Comparison of ENCODE assay signal across 17 mouse cellular contexts in genomic region chr12:87175194-87175946, GRCm38 (mm10). TPM values are rescaled to one million over a fixed set of nuclear protein-coding genes. Genes with fewer than 3 reads are reported as not detected.
DNase-seq lines count a peak whose midpoint lies in the region; ATAC-seq lines count a peak whose summit lies in the region.
"Had no signal": no experiment of that assay in that cellular context is flagged by ENCODE, and none has a peak within 500 bp of the region (broad histone marks: within the 10 kb centered on the region; RNA-seq: fewer than 3 reads in every experiment).

No protein-coding gene starts in this region.

- no peak overlapping the region; the same call in 1 of the 2 replicates for H3K27ac ChIP-seq in neural tube, embryonic 15.5 days (replicated peaks)
- H3K27ac ChIP-seq in embryonic facial prominence, embryonic 10.5 days (replicated peaks) = peak overlapping the region; percentile 45
- peak overlapping the region; percentile 48; the same call in 1 of the 2 replicates for H3K27ac ChIP-seq in limb, embryonic 11.5 days (replicated peaks; ENCODE audit: low read depth, low read length)
- H3K27ac ChIP-seq: intestine, embryonic 15.5 days; liver, embryonic 14.5 days; stomach, embryonic 15.5 days had no signal

- DNase-seq in neural tube, embryonic 10.5 days (ENCODE audit: extremely low spot score, low spot score) = no peak
- peak; percentile 54 for DNase-seq in embryonic facial prominence, embryonic 10.5 days (ENCODE audit: low spot score)
- peak; percentile 44 for DNase-seq in limb, embryonic 11.5 days (ENCODE audit: low spot score)
- no peak for DNase-seq in urinary bladder, postnatal 10 days (ENCODE audit: low spot score)
- no peak for DNase-seq in kidney, adult 9 months
- DNase-seq: adrenal gland, adult 8-10 months; cerebellum, adult 11 months; forebrain, postnatal 0 days; kidney, postnatal 36 days; lung, postnatal 4 days; right cerebral cortex, postnatal 4 days; thymus, postnatal 36 days had no signal

- H3K27me3 ChIP-seq in neural tube, embryonic 15.5 days (replicated peaks) = no peaks in the 10 kb centered on the region
- no peaks in the 10 kb centered on the region for H3K27me3 ChIP-seq in embryonic facial prominence, embryonic 10.5 days (replicated peaks; ENCODE audit: low read depth, poor library complexity, severe bottlenecking)
- H3K27me3 ChIP-seq in limb, embryonic 11.5 days (ENCODE audit: control insufficient read depth, insufficient read depth, low read length) = no peaks in the 10 kb centered on the region
- H3K27me3 ChIP-seq: intestine, embryonic 15.5 days; stomach, embryonic 15.5 days had no signal

- 0 out of 2 replicates have a peak, but pooled peaks have one; percentile 24 for ATAC-seq in neural tube, embryonic 15.5 days (ENCODE audit: low FRiP score)
- ATAC-seq in limb, embryonic 11.5 days (ENCODE audit: insufficient number of reproducible peaks, low FRiP score, low TSS enrichment, low read depth) = peak; percentile 73
- ATAC-seq in megakaryocyte, adult 5-6 weeks (ENCODE audit: poor library complexity, severe bottlenecking) = no peak
- ATAC-seq: forebrain, postnatal 0 days; intestine, embryonic 15.5 days had no signal

- no peak overlapping the region for H3K9ac ChIP-seq in neural tube, embryonic 15.5 days (replicated peaks)
- no peak overlapping the region for H3K9ac ChIP-seq in limb, embryonic 11.5 days (ENCODE audit: low read length)
- H3K9ac ChIP-seq: forebrain, postnatal 0 days; intestine, embryonic 15.5 days; liver, embryonic 14.5 days; stomach, embryonic 15.5 days had no signal

- 73% methylated on average over 4 of the region's 4 CpGs for whole genome bisulfite sequencing in neural tube, embryonic 15.5 days
- WGBS in embryonic facial prominence, embryonic 10.5 days = 58% methylated on average over 4 of the region's 4 CpGs
- WGBS in limb, embryonic 11.5 days = 54% methylated on average over 4 of the region's 4 CpGs

- H3K36me3 ChIP-seq in neural tube, embryonic 15.5 days = peaks cover 32% of the 10 kb centered on the region
- peaks cover 37% of the 10 kb centered on the region for H3K36me3 ChIP-seq in embryonic facial prominence, embryonic 10.5 days (replicated peaks)
- H3K36me3 ChIP-seq in limb, embryonic 11.5 days (ENCODE audit: control insufficient read depth, insufficient read depth, low read length) = no peaks in the 10 kb centered on the region; the same call in 1 of the 2 replicates
- H3K36me3 ChIP-seq: intestine, embryonic 15.5 days had no signal

- peaks cover 17% of the 10 kb centered on the region for H3K4me1 ChIP-seq in neural tube, embryonic 15.5 days
- peaks cover 21% of the 10 kb centered on the region for H3K4me1 ChIP-seq in embryonic facial prominence, embryonic 10.5 days
- peaks cover 10% of the 10 kb centered on the region for H3K4me1 ChIP-seq in limb, embryonic 11.5 days (ENCODE audit: control insufficient read depth, insufficient read depth, low read length)
- H3K4me1 ChIP-seq: intestine, embryonic 15.5 days; stomach, embryonic 15.5 days had no signal

- no peak overlapping the region for H3K4me2 ChIP-seq in neural tube, embryonic 15.5 days
- H3K4me2 ChIP-seq in limb, embryonic 11.5 days (ENCODE audit: low read depth, severe bottlenecking) = no peak overlapping the region; the same call in 1 of the 2 replicates
- H3K4me2 ChIP-seq: intestine, embryonic 15.5 days; stomach, embryonic 15.5 days had no signal

- no peak overlapping the region for H3K4me3 ChIP-seq in neural tube, embryonic 15.5 days (replicated peaks)
- H3K4me3 ChIP-seq in embryonic facial prominence, embryonic 10.5 days = no peak overlapping the region
- H3K4me3 ChIP-seq in limb, embryonic 11.5 days (ENCODE audit: low read depth, low read length) = no peak overlapping the region
- H3K4me3 ChIP-seq: intestine, embryonic 15.5 days; stomach, embryonic 15.5 days had no signal

- H3K9me3 ChIP-seq in neural tube, embryonic 15.5 days (replicated peaks) = no peaks in the 10 kb centered on the region
- H3K9me3 ChIP-seq in embryonic facial prominence, embryonic 10.5 days = no peaks in the 10 kb centered on the region
- H3K9me3 ChIP-seq in limb, embryonic 11.5 days (ENCODE audit: control insufficient read depth, low read length) = no peaks in the 10 kb centered on the region
- H3K9me3 ChIP-seq: intestine, embryonic 15.5 days; stomach, embryonic 15.5 days had no signal

RNA-seq across cellular contexts. Expression of gene Samd15, which starts 24.2 kb away (rescaled TPM):
- polyA plus RNA-seq in neural tube, embryonic 15.5 days (2015; fragmentation: Nextera tagmentation; extraction: Ambion mirVana) = 2.5 TPM in 2 replicates
- 1.5 and 1.7 TPM in 2 replicates for polyA plus RNA-seq in embryonic facial prominence, embryonic 10.5 days (2016; fragmentation: Nextera tagmentation; extraction: Ambion mirVana)
- polyA plus RNA-seq in limb, embryonic 11.5 days (2014; fragmentation: Nextera tagmentation; extraction: Ambion mirVana) = 0.88 and 1.1 TPM in 2 replicates
- 0.18 and 0.22 TPM in 2 replicates for total RNA-seq in megakaryocyte, adult 5-6 weeks (2015)
- 0.11 and 1.2 TPM in 2 replicates for total RNA-seq in megakaryocyte, adult 5-6 weeks (2017)

RNA-seq across cellular contexts. Expression of gene Tmed8, which starts 24.9 kb away (rescaled TPM):
- 4.4 and 4.6 TPM in 2 replicates for polyA plus RNA-seq in neural tube, embryonic 15.5 days (2015; fragmentation: Nextera tagmentation; extraction: Ambion mirVana)
- polyA plus RNA-seq in embryonic facial prominence, embryonic 10.5 days (2016; fragmentation: Nextera tagmentation; extraction: Ambion mirVana) = 2.7 and 2.9 TPM in 2 replicates
- polyA plus RNA-seq in limb, embryonic 11.5 days (2014; fragmentation: Nextera tagmentation; extraction: Ambion mirVana) = 3.0 and 3.2 TPM in 2 replicates
- 7.1 and 7.9 TPM in 2 replicates for total RNA-seq in megakaryocyte, adult 5-6 weeks (2015)
- total RNA-seq in megakaryocyte, adult 5-6 weeks (2017) = 8.7 and 10.8 TPM in 2 replicates

RNA-seq across cellular contexts. Expression of gene Pomt2, which starts 27.6 kb away (rescaled TPM):
- polyA plus RNA-seq in neural tube, embryonic 15.5 days (2015; fragmentation: Nextera tagmentation; extraction: Ambion mirVana) = 13.4 and 13.8 TPM in 2 replicates
- 14.3 and 14.9 TPM in 2 replicates for polyA plus RNA-seq in embryonic facial prominence, embryonic 10.5 days (2016; fragmentation: Nextera tagmentation; extraction: Ambion mirVana)
- 15.4 and 16.7 TPM in 2 replicates for polyA plus RNA-seq in limb, embryonic 11.5 days (2014; fragmentation: Nextera tagmentation; extraction: Ambion mirVana)
- total RNA-seq in megakaryocyte, adult 5-6 weeks (2015) = 3.6 and 3.9 TPM in 2 replicates
- total RNA-seq in megakaryocyte, adult 5-6 weeks (2017) = 3.1 and 3.3 TPM in 2 replicates

RNA-seq across cellular contexts. Expression of gene Gstz1, which starts 28.4 kb away (rescaled TPM):
- polyA plus RNA-seq in neural tube, embryonic 15.5 days (2015; fragmentation: Nextera tagmentation; extraction: Ambion mirVana) = 25.1 and 28.4 TPM in 2 replicates
- polyA plus RNA-seq in embryonic facial prominence, embryonic 10.5 days (2016; fragmentation: Nextera tagmentation; extraction: Ambion mirVana) = 31.7 and 33.2 TPM in 2 replicates
- 36.6 and 38.0 TPM in 2 replicates for polyA plus RNA-seq in limb, embryonic 11.5 days (2014; fragmentation: Nextera tagmentation; extraction: Ambion mirVana)
- total RNA-seq in megakaryocyte, adult 5-6 weeks (2015) = 9.7 and 10.6 TPM in 2 replicates
- 8.5 and 11.6 TPM in 2 replicates for total RNA-seq in megakaryocyte, adult 5-6 weeks (2017)

Comparison
In these comparisons a context has a peak if more than half of its experiments do, and no peak if none do; other contexts are left out.
1. DNase-seq: peak in embryonic facial prominence, embryonic 10.5 days (single experiment) and limb, embryonic 11.5 days (single experiment); none in neural tube, embryonic 10.5 days (single experiment), urinary bladder, postnatal 10 days (single experiment) and kidney, adult 9 months (single experiment).